Mouse (Mus musculus): ENCODE results near the gene Det1. TPM values are rescaled to one million over a fixed set of nuclear protein-coding genes. Genes with fewer than 3 reads are reported as not detected.

Gene Det1
- 13.6 TPM for polyA plus RNA-seq (2017; shearing (Covaris generic))

DNA sequence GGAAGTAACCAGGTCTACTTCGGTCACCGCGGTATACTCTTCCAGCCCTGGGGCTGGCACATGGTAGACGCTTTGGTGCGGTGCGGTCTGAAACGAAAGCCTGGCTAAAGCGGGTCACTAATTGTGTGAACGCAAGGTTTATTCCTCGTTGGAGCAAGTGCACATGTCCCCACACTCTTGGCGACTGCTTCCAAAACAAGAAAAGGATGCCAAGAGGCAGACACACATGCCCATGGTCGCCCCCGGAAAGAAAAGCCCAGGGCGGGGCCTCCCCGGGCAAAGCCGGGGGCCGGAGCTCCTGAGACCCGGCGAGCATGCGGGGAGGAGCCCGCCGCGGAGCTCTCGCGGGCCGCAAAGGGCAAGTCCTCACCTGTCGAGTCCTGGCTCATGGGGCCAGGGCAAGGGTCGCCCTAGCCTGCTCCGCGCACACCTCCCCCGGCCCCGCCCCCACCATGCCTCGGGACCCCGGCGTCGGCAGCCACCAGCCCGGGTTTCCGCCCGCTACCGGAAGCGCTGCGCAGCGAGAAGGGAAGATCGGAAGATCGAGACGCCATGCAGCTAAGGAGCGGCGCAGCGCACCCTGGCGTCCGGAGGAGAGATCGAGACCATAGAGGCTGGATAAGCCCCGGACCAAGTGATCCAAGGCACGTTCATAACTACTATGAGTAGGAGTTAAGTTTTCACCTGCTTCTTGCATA is at the start of gene Det1:
Gene Det1, minus strand, starts transcription at position 527 of the 698 bp plus-strand sequence.

DNA sequence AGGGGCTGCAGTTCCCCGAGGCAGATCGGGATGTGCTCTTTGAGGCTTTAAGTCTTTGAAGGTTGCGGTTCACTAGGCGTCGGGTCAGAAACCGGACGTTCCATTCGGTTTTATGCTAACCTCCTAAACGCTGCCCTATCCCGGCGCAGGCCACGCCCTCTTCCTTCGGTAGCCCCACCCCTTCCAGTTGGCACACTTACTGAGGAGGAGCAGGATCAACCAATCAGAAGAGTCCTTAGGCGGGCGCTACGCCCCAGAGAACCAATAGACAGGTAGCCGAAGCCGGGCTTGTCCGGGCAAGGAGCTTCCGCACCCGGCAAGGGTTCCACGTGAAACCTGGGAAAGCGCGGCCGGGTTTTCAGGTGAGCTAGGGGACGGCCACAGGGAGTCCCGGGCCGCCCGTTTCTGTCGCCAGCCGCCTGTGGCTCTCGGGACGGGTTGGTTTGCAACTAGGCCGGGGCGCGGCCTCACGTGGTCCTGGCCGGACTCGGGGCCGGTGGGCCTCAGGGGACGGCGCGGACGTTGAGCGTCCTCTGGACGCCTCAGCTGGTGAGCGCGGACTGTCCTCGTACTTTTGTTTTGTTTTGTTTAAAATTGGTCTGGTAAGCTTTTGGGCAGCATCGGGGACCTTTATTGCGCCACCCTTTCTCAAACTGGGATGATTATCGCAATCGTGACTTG is 48.7 kb upstream of the Det1 start, which contains the start of gene Aen:
Gene Aen, plus strand, starts transcription at position 202 of the 681 bp plus-strand sequence.

DNA sequence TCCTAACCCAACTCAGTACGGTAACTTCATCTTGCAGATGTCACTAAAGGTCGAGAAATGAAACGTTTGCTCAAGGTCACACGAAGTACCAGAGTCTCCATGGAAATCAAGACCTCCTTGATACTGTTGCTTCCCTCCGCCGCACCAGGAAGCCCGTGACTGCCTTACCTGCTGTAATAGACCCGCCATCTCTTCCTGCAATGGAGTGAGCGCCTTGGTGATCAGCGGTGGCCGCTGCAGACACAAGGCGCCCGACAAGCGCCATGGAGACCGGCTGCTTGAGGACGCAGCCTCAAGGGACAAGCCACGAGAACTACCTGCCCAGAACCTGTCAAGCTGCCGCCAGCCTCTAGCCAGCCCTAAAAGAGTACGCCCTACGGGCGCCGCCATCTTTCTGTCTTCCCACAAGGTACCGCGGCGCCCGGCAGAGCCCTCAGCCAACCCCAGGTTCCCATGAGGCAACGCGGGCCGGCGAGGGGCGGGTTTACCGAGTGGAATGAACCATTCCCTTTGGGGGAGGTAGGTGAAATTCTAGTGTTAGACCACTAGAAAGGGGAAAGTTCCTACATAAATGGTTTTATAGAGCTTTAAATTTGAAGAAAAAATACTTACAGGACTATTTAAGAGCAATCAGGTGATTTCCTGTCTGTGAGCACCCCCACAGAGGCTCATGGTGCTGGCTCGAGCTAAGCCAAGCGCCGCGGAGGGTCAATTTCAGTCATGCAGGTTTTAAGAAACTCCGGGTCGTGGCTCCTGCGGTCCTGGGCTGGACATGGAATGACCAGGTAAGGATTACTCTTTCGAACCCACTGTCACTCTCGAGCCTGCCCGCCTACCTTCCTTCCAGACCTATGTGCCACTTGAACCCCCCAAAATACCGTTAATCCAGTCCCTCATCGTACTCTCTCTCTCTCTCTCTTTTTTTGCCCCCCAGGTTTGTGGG is 64.2 kb downstream of the Det1 start, which contains the start of the genes Mrps11 and Mrpl46:
Gene Mrps11, plus strand, starts transcription at position 481 of the 943 bp plus-strand sequence.
Gene Mrpl46, minus strand, starts transcription at position 893 of the 943 bp plus-strand sequence.

Other genes starting within 250 kb of the Det1 start
- gene Ntrk3, start 109.3 kb downstream of the Det1 start, polyA plus RNA-seq (2017; shearing (Covaris generic)), result 29.8 TPM
- gene Mrps11, start 64.1 kb downstream of the Det1 start, polyA plus RNA-seq (2017; shearing (Covaris generic)), result 24.5 TPM
- gene Mrpl46, start 63.7 kb downstream of the Det1 start, polyA plus RNA-seq (2017; shearing (Covaris generic)), result 48.3 TPM
- 27.4 TPM for gene Aen, start 48.6 kb upstream of the Det1 start, polyA plus RNA-seq (2017; shearing (Covaris generic))
- 18.1 TPM for gene Isg20, start 66.2 kb upstream of the Det1 start, polyA plus RNA-seq (2017; shearing (Covaris generic))
- not detected for gene Acan, start 206.2 kb upstream of the Det1 start, polyA plus RNA-seq (2017; shearing (Covaris generic))